ENCODE assay signal across 34 mouse cellular contexts in the genomic region with DNA sequence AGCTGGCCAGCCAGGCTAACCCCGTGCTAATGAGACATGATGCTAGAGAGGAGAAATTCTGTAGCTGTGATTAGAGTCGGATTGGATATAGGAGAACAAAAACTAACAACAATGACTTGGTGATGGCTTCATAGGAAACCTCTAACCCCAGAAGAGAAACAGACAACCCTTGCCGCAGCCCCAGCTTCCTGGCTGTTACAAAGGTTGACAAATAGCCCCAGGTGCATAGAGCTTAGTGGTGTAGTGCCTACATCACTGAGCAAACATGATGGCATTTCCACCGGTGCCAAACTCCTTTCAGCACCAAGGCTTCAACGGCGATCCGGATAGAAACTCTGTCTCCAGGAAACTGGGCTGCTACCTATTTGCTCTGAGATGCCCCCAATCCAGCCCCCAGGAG. TPM values are rescaled to one million over a fixed set of nuclear protein-coding genes. Genes with fewer than 3 reads are reported as not detected.
DNase-seq lines count a peak whose midpoint lies in the region; ATAC-seq lines count a peak whose summit lies in the region.
"Had no signal": no experiment of that assay in that cellular context is flagged by ENCODE, and none has a peak within 500 bp of the region (broad histone marks: within the 10 kb centered on the region; RNA-seq: fewer than 3 reads in every experiment).

No protein-coding gene starts in this region.

- no peak overlapping the region for H3K27ac ChIP-seq in midbrain, embryonic 11.5 days (ENCODE audit: low read depth, low read length)
- H3K27ac ChIP-seq in midbrain, embryonic 15.5 days = no peak overlapping the region
- H3K27ac ChIP-seq: embryonic facial prominence, embryonic 12.5 days; gastrocnemius, adult 2 months; hindbrain, embryonic 10.5 days; kidney, embryonic 15.5 days; layer of hippocampus, adult 2 months; liver, embryonic 12.5 days; midbrain, embryonic 10.5 days; neural tube, embryonic 13.5 days; stomach, postnatal 0 days had no signal

- no peak overlapping the region for H3K4me2 ChIP-seq in midbrain, embryonic 11.5 days
- H3K4me2 ChIP-seq in midbrain, embryonic 15.5 days = no peak overlapping the region
- H3K4me2 ChIP-seq: embryonic facial prominence, embryonic 12.5 days; heart, embryonic 11.5 days; hindbrain, embryonic 15.5 days; kidney, embryonic 15.5 days; liver, embryonic 12.5 days; neural tube, embryonic 13.5 days had no signal

- WGBS in midbrain, embryonic 11.5 days = 89% methylated on average over 7 of the region's 7 CpGs
- WGBS in midbrain, embryonic 15.5 days = 83% methylated on average over 7 of the region's 7 CpGs

- H3K27me3 ChIP-seq in midbrain, embryonic 11.5 days (ENCODE audit: control insufficient read depth, insufficient read depth, low read length) = no peaks in the 10 kb centered on the region
- no peaks in the 10 kb centered on the region for H3K27me3 ChIP-seq in midbrain, embryonic 15.5 days (replicated peaks)
- H3K27me3 ChIP-seq: embryonic facial prominence, embryonic 12.5 days; hindbrain, embryonic 15.5 days; kidney, embryonic 15.5 days; neural tube, embryonic 13.5 days had no signal

- H3K4me3 ChIP-seq in midbrain, embryonic 11.5 days (ENCODE audit: low read depth, low read length) = no peak overlapping the region
- H3K4me3 ChIP-seq in midbrain, embryonic 15.5 days = no peak overlapping the region
- H3K4me3 ChIP-seq: embryonic facial prominence, embryonic 12.5 days; gastrocnemius, adult 2 months; hindbrain, embryonic 10.5 days; hindbrain, embryonic 15.5 days; kidney, embryonic 15.5 days; layer of hippocampus, adult 2 months; liver, embryonic 12.5 days; midbrain, embryonic 10.5 days; neural tube, embryonic 13.5 days had no signal

- no peak for ATAC-seq in midbrain, embryonic 11.5 days (ENCODE audit: low FRiP score)
- no peak for ATAC-seq in midbrain, embryonic 15.5 days (replicated peaks)
- peak; percentile 22 for ATAC-seq in megakaryocyte, adult 5-6 weeks (ENCODE audit: poor library complexity, severe bottlenecking)
- ATAC-seq: CD4-positive, CD25-positive, alpha-beta regulatory T cell, adult 4 months; inflammation-experienced regulatory T-cells, adult 6 months; liver, embryonic 12.5 days; lung, postnatal 0 days had no signal

- H3K9me3 ChIP-seq in midbrain, embryonic 11.5 days (ENCODE audit: control insufficient read depth, low read length) = no peaks in the 10 kb centered on the region
- H3K9me3 ChIP-seq in midbrain, embryonic 15.5 days = no peaks in the 10 kb centered on the region
- H3K9me3 ChIP-seq: embryonic facial prominence, embryonic 12.5 days; hindbrain, embryonic 10.5 days; hindbrain, embryonic 15.5 days; kidney, embryonic 15.5 days; liver, embryonic 12.5 days; midbrain, embryonic 10.5 days; neural tube, embryonic 13.5 days had no signal

- no peaks in the 10 kb centered on the region for H3K4me1 ChIP-seq in midbrain, embryonic 11.5 days (ENCODE audit: control insufficient read depth, insufficient read depth, low read length)
- peaks cover 3% of the 10 kb centered on the region; the same call in 1 of the 2 replicates for H3K4me1 ChIP-seq in midbrain, embryonic 15.5 days
- H3K4me1 ChIP-seq: embryonic facial prominence, embryonic 12.5 days; liver, embryonic 12.5 days had no signal

- H3K9ac ChIP-seq in midbrain, embryonic 11.5 days (ENCODE audit: low read length) = no peak overlapping the region
- no peak overlapping the region for H3K9ac ChIP-seq in midbrain, embryonic 15.5 days
- H3K9ac ChIP-seq: embryonic facial prominence, embryonic 12.5 days; hindbrain, embryonic 15.5 days; kidney, embryonic 15.5 days; liver, embryonic 12.5 days; neural tube, embryonic 13.5 days had no signal

- no peaks in the 10 kb centered on the region for H3K36me3 ChIP-seq in midbrain, embryonic 11.5 days (ENCODE audit: control insufficient read depth, insufficient read depth, low read length)
- H3K36me3 ChIP-seq in midbrain, embryonic 15.5 days (replicated peaks) = no peaks in the 10 kb centered on the region
- H3K36me3 ChIP-seq: embryonic facial prominence, embryonic 12.5 days; hindbrain, embryonic 10.5 days; hindbrain, embryonic 15.5 days; kidney, embryonic 15.5 days; liver, embryonic 12.5 days; midbrain, embryonic 10.5 days; neural tube, embryonic 13.5 days had no signal

- DNase-seq in cerebellum, postnatal 10 days = peak; percentile 49 to 53
- DNase-seq in cerebellum, adult 11 months = no peak
- peak; percentile 66 for DNase-seq in midbrain, embryonic 11.5 days (ENCODE audit: low spot score, missing footprints)
- no peak for DNase-seq in gastrocnemius, postnatal 10 days
- DNase-seq in adrenal gland, postnatal 25 days = no peak
- DNase-seq: adrenal gland, postnatal 36 days; embryo, embryonic 11 days; gastrocnemius, adult 2 months; kidney, adult 11 months; kidney, postnatal 25 days; lung, adult 18-20 months; lung, postnatal 4 days; right cerebral cortex, postnatal 4 days; thymus, adult 18-20 months; thymus, postnatal 25 days had no signal

RNA-seq across cellular contexts. Expression of a gene that starts 9.2 kb away (rescaled TPM):
- polyA plus RNA-seq in midbrain, embryonic 11.5 days (2014; fragmentation: Nextera tagmentation; extraction: Ambion mirVana) = 0.10 TPM in 1 of 2 replicates, not detected in the other
- not detected in 2 replicates for polyA plus RNA-seq in midbrain, embryonic 15.5 days (2015; fragmentation: Nextera tagmentation; extraction: Ambion mirVana)
- not detected in 2 replicates for total RNA-seq in megakaryocyte, adult 5-6 weeks (2015)
- total RNA-seq in megakaryocyte, adult 5-6 weeks (2017) = not detected in 2 replicates
- under 1 TPM in 1 of 2 experiments, not detected in 1; 0.12 TPM for total RNA-seq in gastrocnemius, postnatal 10 days (2021)
- not detected in 2 replicates for total RNA-seq in adrenal gland, postnatal 25 days (2021)
- total RNA-seq: adrenal gland, adult 18-20 months; adrenal gland, postnatal 36 days; gastrocnemius, adult 2 months had no signal
- polyA plus RNA-seq: CD4-positive, CD25-positive, alpha-beta regulatory T cell, adult 4 months; embryonic facial prominence, embryonic 12.5 days; forebrain, embryonic 16.5 days; heart, embryonic 11.5 days; heart, embryonic 16.5 days; hindbrain, embryonic 10.5 days; hindbrain, embryonic 15.5 days; inflammation-experienced regulatory T-cells, adult 6 months; liver, embryonic 12.5 days; lung, postnatal 0 days; midbrain, embryonic 10.5 days; midbrain, postnatal 0 days; neural tube, embryonic 13.5 days had no signal

RNA-seq across cellular contexts. Expression of a gene that starts 47.0 kb away (rescaled TPM):
- polyA plus RNA-seq in midbrain, embryonic 11.5 days (2014; fragmentation: Nextera tagmentation; extraction: Ambion mirVana) = 16.0 and 17.9 TPM in 2 replicates
- 39.5 and 40.5 TPM in 2 replicates for polyA plus RNA-seq in midbrain, embryonic 15.5 days (2015; fragmentation: Nextera tagmentation; extraction: Ambion mirVana)
- 290 and 306 TPM in 2 replicates for total RNA-seq in megakaryocyte, adult 5-6 weeks (2015)
- 325 and 361 TPM in 2 replicates for total RNA-seq in megakaryocyte, adult 5-6 weeks (2017)
- total RNA-seq in gastrocnemius, postnatal 10 days (2021) = 10 to 100 TPM; 17.2 to 29.1 TPM
- total RNA-seq in adrenal gland, postnatal 25 days (2021) = 46.7 and 58.4 TPM in 2 replicates

Comparison
In these comparisons a context has a peak if more than half of its experiments do, and no peak if none do; other contexts are left out.
1. DNase-seq: peak in cerebellum, postnatal 10 days (2 of 2) and midbrain, embryonic 11.5 days (single experiment); none in cerebellum, adult 11 months (single experiment), gastrocnemius, postnatal 10 days (single experiment) and adrenal gland, postnatal 25 days (single experiment).